Mouse (Mus musculus) bone marrow, adult 2 months (tissue): ENCODE data around the gene Grk1.

Source experiments
- CTCF ChIP-seq: fragments of 200-500 bp; IDR thresholded peaks from 2 replicates; pipeline ENCODE4 v1.5.1; 2011; ENCODE audit warnings: low read length, control low read depth; ENCODE audit not compliant: control insufficient read depth, insufficient read depth
- POLR2A ChIP-seq: fragments of 200-500 bp; IDR thresholded peaks from 2 replicates; pipeline ENCODE4 v1.6.1; 2011; ENCODE audit warnings: low read depth, mild to moderate bottlenecking, control low read depth, low read length, borderline replicate concordance; ENCODE audit not compliant: control insufficient read depth

GRCm38 (mm10) chr8:13413823-13414390, 9.0 kb downstream of the Grk1 start:
- no peak for TF ChIP-seq POLR2A
- TF ChIP-seq CTCF, result no peak
